Mouse (Mus musculus) megakaryocyte, embryonic 14.5 days (primary cell): Measurements from ENCODE around the gene Trpm8. TPM values are rescaled to one million over a fixed set of nuclear protein-coding genes. Genes with fewer than 3 reads are reported as not detected.

Source experiments
- H3K27me3 ChIP-seq: replicated peaks from 2 replicates; pipeline ENCODE3; 2012; ENCODE audit warnings: inconsistent platforms
- H3K36me3 ChIP-seq: replicated peaks from 2 replicates; pipeline ENCODE3; 2012; ENCODE audit warnings: low read length, inconsistent platforms, mixed read lengths
- H3K4me1 ChIP-seq: 2 replicates; pipeline ENCODE4 v1.6.1; 2012; ENCODE audit warnings: inconsistent platforms
- H3K4me3 ChIP-seq: replicated peaks from 2 replicates; pipeline ENCODE3; 2012; ENCODE audit warnings: moderate library complexity, mild to moderate bottlenecking, inconsistent platforms
- H3K9me3 ChIP-seq: 2 replicates; pipeline ENCODE4 v1.6.1; 2012; ENCODE audit warnings: inconsistent platforms
- FLI1 ChIP-seq: IDR thresholded peaks from 2 replicates; pipeline ENCODE4 v1.6.1; 2012; ENCODE audit warnings: low read length, inconsistent platforms, mixed read lengths
- GATA1 ChIP-seq: IDR thresholded peaks from 3 replicates; pipeline ENCODE4 v1.6.1; 2012; ENCODE audit warnings: mixed read lengths, low read length, inconsistent platforms, borderline replicate concordance
- polyA plus RNA-seq: library from polyadenylated mRNA; stranded (reverse); fragments of >175 nt; gene quantifications from 2 replicates; pipeline ENCODE4 v1.2.3, GENCODE M21; 2012; ENCODE audit warnings: low replicate concordance; ENCODE audit not compliant: insufficient read depth

The Trpm8 gene
- polyA plus RNA-seq, 1 experiment = not detected

GRCm38 (mm10) chr1:88273832-88274231 is 3.6 kb upstream of the Trpm8 start:
- Histone ChIP-seq H3K27me3 (no peaks in the 10 kb centered on the region), H3K9me3 (peaks cover 7% of the 10 kb centered on the region; the same call in 1 of the 2 replicates), H3K4me1 (peaks cover 54% of the 10 kb centered on the region), H3K36me3 (peaks cover 68% of the 10 kb centered on the region), H3K4me3 (no peak overlapping the region)
- TF ChIP-seq FLI1 (no peak), GATA1 (no peak)

GRCm38 (mm10) chr1:88274371-88275077 is 2.9 kb upstream of the Trpm8 start:
- TF ChIP-seq FLI1 = no peak
- TF ChIP-seq GATA1 = no peak
- Histone ChIP-seq H3K36me3 (peaks cover 61% of the 10 kb centered on the region), H3K4me3 (peak overlapping the region; percentile 16), H3K9me3 (peaks cover 7% of the 10 kb centered on the region; the same call in 1 of the 2 replicates), H3K4me1 (peaks cover 61% of the 10 kb centered on the region), H3K27me3 (no peaks in the 10 kb centered on the region)

GRCm38 (mm10) chr1:88275078-88275680 is 2.3 kb upstream of the Trpm8 start:
- no peaks in the 10 kb centered on the region for H3K27me3 ChIP-seq
- H3K4me3 ChIP-seq = no peak overlapping the region
- peaks cover 7% of the 10 kb centered on the region; the same call in 1 of the 2 replicates for H3K9me3 ChIP-seq
- peaks cover 68% of the 10 kb centered on the region for H3K4me1 ChIP-seq
- 0 out of 2 replicates have a peak, but pooled peaks have one; percentile 10 for TF ChIP-seq FLI1
- no peak for TF ChIP-seq GATA1
- H3K36me3 ChIP-seq = peaks cover 55% of the 10 kb centered on the region

GRCm38 (mm10) chr1:88275698-88276523 is 1.6 kb upstream of the Trpm8 start:
- Histone ChIP-seq H3K4me3 (peak overlapping the region; percentile 90), H3K4me1 (peaks cover 69% of the 10 kb centered on the region), H3K36me3 (peaks cover 50% of the 10 kb centered on the region), H3K27me3 (no peaks in the 10 kb centered on the region), H3K9me3 (peaks cover 7% of the 10 kb centered on the region; the same call in 1 of the 2 replicates)
- 0 out of 2 replicates have a peak, but pooled peaks have one; percentile 7 for TF ChIP-seq FLI1
- TF ChIP-seq GATA1 = no peak

GRCm38 (mm10) chr1:88276524-88277097 is 850 bp upstream of the Trpm8 start:
- TF ChIP-seq FLI1 = no peak
- TF ChIP-seq GATA1 = no peak
- no peaks in the 10 kb centered on the region for H3K27me3 ChIP-seq
- H3K36me3 ChIP-seq = peaks cover 45% of the 10 kb centered on the region
- peaks cover 69% of the 10 kb centered on the region for H3K4me1 ChIP-seq
- H3K9me3 ChIP-seq = peaks cover 5% of the 10 kb centered on the region; the same call in 1 of the 2 replicates
- H3K4me3 ChIP-seq = peak overlapping the region; percentile 90

GRCm38 (mm10) chr1:88277818-88278511 is 504 bp downstream of the Trpm8 start:
- H3K27me3 ChIP-seq = no peaks in the 10 kb centered on the region
- peaks cover 31% of the 10 kb centered on the region for H3K36me3 ChIP-seq
- no peak for TF ChIP-seq FLI1
- no peak for TF ChIP-seq GATA1
- peak overlapping the region; percentile 90 for H3K4me3 ChIP-seq
- 0 out of 2 replicates have a peak, but pooled peaks cover 2% of the 10 kb centered on the region for H3K9me3 ChIP-seq
- peaks cover 65% of the 10 kb centered on the region for H3K4me1 ChIP-seq

GRCm38 (mm10) chr1:88279111-88280005 is 1.9 kb downstream of the Trpm8 start:
- H3K4me3 ChIP-seq = peak overlapping the region; percentile 6
- TF ChIP-seq GATA1 (no peak), FLI1 (no peak)
- peaks cover 17% of the 10 kb centered on the region for H3K36me3 ChIP-seq
- H3K27me3 ChIP-seq = peaks cover 2% of the 10 kb centered on the region
- H3K4me1 ChIP-seq = peaks cover 53% of the 10 kb centered on the region
- peaks cover 10% of the 10 kb centered on the region for H3K9me3 ChIP-seq

GRCm38 (mm10) chr1:88280006-88280690 is 2.7 kb downstream of the Trpm8 start:
- H3K4me3 ChIP-seq = no peak overlapping the region
- peaks cover 18% of the 10 kb centered on the region for H3K9me3 ChIP-seq
- TF ChIP-seq FLI1 (no peak), GATA1 (no peak)
- peaks cover 2% of the 10 kb centered on the region for H3K27me3 ChIP-seq
- peaks cover 9% of the 10 kb centered on the region for H3K36me3 ChIP-seq
- H3K4me1 ChIP-seq = peaks cover 48% of the 10 kb centered on the region
